Mouse (Mus musculus): Measurements from ENCODE around the gene Tbc1d16. TPM values are rescaled to one million over a fixed set of nuclear protein-coding genes. Genes with fewer than 3 reads are reported as not detected.

The Tbc1d16 gene
- polyA plus RNA-seq, 1 experiment from 2014 or later = 17.5 TPM

GRCm38 (mm10) chr11:119192176-119192575, 36.1 kb downstream of the Tbc1d16 start:
- 82% methylated on average over 5 of the region's 5 CpGs for WGBS

GRCm38 (mm10) chr11:119191606-119192081, 36.7 kb downstream of the Tbc1d16 start:
- H3K27me3 ChIP-seq (ENCODE audit: insufficient read depth, low read length) = no peaks in the 10 kb centered on the region
- no peaks in the 10 kb centered on the region; the same call in 1 of the 2 replicates for H3K36me3 ChIP-seq (ENCODE audit: insufficient read depth)
- H3K27ac ChIP-seq (ENCODE audit: low read depth) = no peak overlapping the region
- 76% methylated on average over 9 of the region's 9 CpGs for WGBS
- DNase-seq = no peak
- H3K9me3 ChIP-seq (ENCODE audit: low read depth, low read length) = no peaks in the 10 kb centered on the region
- no peak overlapping the region for H3K4me2 ChIP-seq
- TF ChIP-seq CTCF (IDR thresholded peaks at IDR 0.05; ENCODE audit: low read depth) = no peak
- H3K4me1 ChIP-seq (ENCODE audit: insufficient read depth) = 0 out of 2 replicates have a peak, but pooled peaks cover 13% of the 10 kb centered on the region
- H3K9ac ChIP-seq = no peak overlapping the region
- no peak for ATAC-seq (ENCODE audit: insufficient read depth)
- no peak overlapping the region for H3K4me3 ChIP-seq (ENCODE audit: low read depth, low read length)

More at GRCm38 (mm10) chr11:119192176-119192575, 36.1 kb downstream of the Tbc1d16 start:
- Histone ChIP-seq H3K4me2 (no peak overlapping the region), H3K9ac (no peak overlapping the region), H3K27me3 (ENCODE audit: insufficient read depth, low read length) (no peaks in the 10 kb centered on the region), H3K4me3 (ENCODE audit: low read depth, low read length) (no peak overlapping the region), H3K36me3 (ENCODE audit: insufficient read depth) (no peaks in the 10 kb centered on the region; the same call in 1 of the 2 replicates), H3K27ac (ENCODE audit: low read depth) (no peak overlapping the region), H3K4me1 (ENCODE audit: insufficient read depth) (0 out of 2 replicates have a peak, but pooled peaks cover 13% of the 10 kb centered on the region), H3K9me3 (ENCODE audit: low read depth, low read length) (no peaks in the 10 kb centered on the region)
- no peak for TF ChIP-seq CTCF (IDR thresholded peaks at IDR 0.05; ENCODE audit: low read depth)
- DNase-seq (no peak), ATAC-seq (ENCODE audit: insufficient read depth) (no peak)

GRCm38 (mm10) chr11:119190498-119190897, 37.8 kb downstream of the Tbc1d16 start:
- Histone ChIP-seq H3K36me3 (ENCODE audit: insufficient read depth) (no peaks in the 10 kb centered on the region; the same call in 1 of the 2 replicates), H3K4me2 (no peak overlapping the region), H3K9ac (no peak overlapping the region; the same call in 1 of the 2 replicates), H3K4me3 (ENCODE audit: low read depth, low read length) (no peak overlapping the region), H3K4me1 (ENCODE audit: insufficient read depth) (0 out of 2 replicates have a peak, but pooled peaks cover 13% of the 10 kb centered on the region), H3K27ac (ENCODE audit: low read depth) (no peak overlapping the region), H3K27me3 (ENCODE audit: insufficient read depth, low read length) (no peaks in the 10 kb centered on the region), H3K9me3 (ENCODE audit: low read depth, low read length) (no peaks in the 10 kb centered on the region)
- ATAC-seq (ENCODE audit: insufficient read depth) (peak; percentile 67), DNase-seq (peak; percentile 86)
- peak; percentile 87 for TF ChIP-seq CTCF (IDR thresholded peaks at IDR 0.05; ENCODE audit: low read depth)
- WGBS = 18% methylated on average over 11 of the region's 11 CpGs

GRCm38 (mm10) chr11:119189319-119189718, 39.0 kb downstream of the Tbc1d16 start:
- Histone ChIP-seq H3K27ac (ENCODE audit: low read depth) (no peak overlapping the region), H3K4me1 (ENCODE audit: insufficient read depth) (0 out of 2 replicates have a peak, but pooled peaks cover 13% of the 10 kb centered on the region), H3K36me3 (ENCODE audit: insufficient read depth) (no peaks in the 10 kb centered on the region; the same call in 1 of the 2 replicates), H3K4me3 (ENCODE audit: low read depth, low read length) (no peak overlapping the region), H3K27me3 (ENCODE audit: insufficient read depth, low read length) (no peaks in the 10 kb centered on the region), H3K9me3 (ENCODE audit: low read depth, low read length) (no peaks in the 10 kb centered on the region), H3K4me2 (no peak overlapping the region), H3K9ac (no peak overlapping the region)
- TF ChIP-seq CTCF (IDR thresholded peaks at IDR 0.05; ENCODE audit: low read depth) = no peak
- DNase-seq (no peak), ATAC-seq (ENCODE audit: insufficient read depth) (no peak)
- WGBS = 92% methylated on average over 3 of the region's 3 CpGs

GRCm38 (mm10) chr11:119188389-119188788, 39.9 kb downstream of the Tbc1d16 start:
- H3K4me2 ChIP-seq = no peak overlapping the region
- 32% methylated on average over 6 of the region's 6 CpGs for WGBS
- H3K9ac ChIP-seq = no peak overlapping the region
- H3K4me3 ChIP-seq (ENCODE audit: low read depth, low read length) = no peak overlapping the region
- H3K36me3 ChIP-seq (ENCODE audit: insufficient read depth) = no peaks in the 10 kb centered on the region; the same call in 1 of the 2 replicates
- peak; percentile 70 for DNase-seq
- no peaks in the 10 kb centered on the region for H3K9me3 ChIP-seq (ENCODE audit: low read depth, low read length)
- H3K27ac ChIP-seq (ENCODE audit: low read depth) = no peak overlapping the region
- TF ChIP-seq CTCF (IDR thresholded peaks at IDR 0.05; ENCODE audit: low read depth) = no peak
- H3K4me1 ChIP-seq (ENCODE audit: insufficient read depth) = 0 out of 2 replicates have a peak, but pooled peaks cover 13% of the 10 kb centered on the region
- ATAC-seq (ENCODE audit: insufficient read depth) = no peak
- H3K27me3 ChIP-seq (ENCODE audit: insufficient read depth, low read length) = no peaks in the 10 kb centered on the region

- Histone ChIP-seq H3K9ac (no peak overlapping the region), H3K27me3 (ENCODE audit: insufficient read depth, low read length) (no peaks in the 10 kb centered on the region), H3K36me3 (ENCODE audit: insufficient read depth) (no peaks in the 10 kb centered on the region; the same call in 1 of the 2 replicates), H3K9me3 (ENCODE audit: low read depth, low read length) (no peaks in the 10 kb centered on the region), H3K4me1 (ENCODE audit: insufficient read depth) (0 out of 2 replicates have a peak, but pooled peaks cover 13% of the 10 kb centered on the region), H3K4me2 (no peak overlapping the region), H3K4me3 (ENCODE audit: low read depth, low read length) (no peak overlapping the region), H3K27ac (ENCODE audit: low read depth) (no peak overlapping the region)
- TF ChIP-seq CTCF (IDR thresholded peaks at IDR 0.05; ENCODE audit: low read depth) = no peak
- 62% methylated on average over 10 of the region's 10 CpGs for WGBS
- DNase-seq = no peak
- no peak for ATAC-seq (ENCODE audit: insufficient read depth)
These were observed 40.5 kb downstream of the Tbc1d16 start for GRCm38 (mm10) chr11:119187800-119188197.

- Histone ChIP-seq H3K9ac (no peak overlapping the region), H3K36me3 (ENCODE audit: insufficient read depth) (no peaks in the 10 kb centered on the region; the same call in 1 of the 2 replicates), H3K4me1 (ENCODE audit: insufficient read depth) (0 out of 2 replicates have a peak, but pooled peaks cover 13% of the 10 kb centered on the region), H3K27me3 (ENCODE audit: insufficient read depth, low read length) (no peaks in the 10 kb centered on the region), H3K27ac (ENCODE audit: low read depth) (no peak overlapping the region; the same call in 1 of the 2 replicates), H3K4me2 (no peak overlapping the region), H3K9me3 (ENCODE audit: low read depth, low read length) (no peaks in the 10 kb centered on the region), H3K4me3 (ENCODE audit: low read depth, low read length) (no peak overlapping the region)
- DNase-seq = peak; percentile 88
- no peak for ATAC-seq (ENCODE audit: insufficient read depth)
- peak; percentile 82 for TF ChIP-seq CTCF (IDR thresholded peaks at IDR 0.05; ENCODE audit: low read depth)
- 47% methylated on average over 25 of the region's 25 CpGs for WGBS
These were observed 41.1 kb downstream of the Tbc1d16 start for GRCm38 (mm10) chr11:119186989-119187799.

All from lung, embryonic 14.5 days (tissue).